Mouse (Mus musculus) inflammation-experienced regulatory T-cells, adult 16 weeks (primary cell): ENCODE results near the gene Ccdc63. TPM values are rescaled to one million over a fixed set of nuclear protein-coding genes. Genes with fewer than 3 reads are reported as not detected.

Experiments used
- polyA plus RNA-seq: library from polyadenylated mRNA; unstranded; fragments of 100-300 nt; shearing (Covaris generic); gene quantifications from one replicate; pipeline ENCODE4 v1.2.1, GENCODE M21; 2017

Ccdc63 gene
- polyA plus RNA-seq: 0.45 TPM

GRCm38 (mm10) chr5:122140723-122141122 lies at the start of gene Ccdc63:
Gene Ccdc63, minus strand, starts transcription at chr5:122140823.

GRCm38 (mm10) chr5:122157827-122158381 lies 17.3 kb upstream of the Ccdc63 start, which contains the start of gene Ppp1cc:
Gene Ppp1cc, plus strand, starts transcription at chr5:122158278.

Other genes with a start within 250 kb of the Ccdc63 start
- gene Cux2, start 90.7 kb downstream of the Ccdc63 start, polyA plus RNA-seq: 0.17 TPM
- not detected for gene Myl2, start 39.9 kb downstream of the Ccdc63 start, polyA plus RNA-seq
- gene Ppp1cc, start 17.5 kb upstream of the Ccdc63 start, polyA plus RNA-seq: 82.9 TPM
- gene Hvcn1, start 66.0 kb upstream of the Ccdc63 start, polyA plus RNA-seq: 120 TPM
- gene Tctn1, start 123.6 kb upstream of the Ccdc63 start, polyA plus RNA-seq: 2.3 TPM
- gene Pptc7, start 143.5 kb upstream of the Ccdc63 start, polyA plus RNA-seq: 13.1 TPM
- gene Rad9b, start 213.4 kb upstream of the Ccdc63 start, polyA plus RNA-seq: 7.2 TPM
- 166 TPM for gene Vps29, start 213.5 kb upstream of the Ccdc63 start, polyA plus RNA-seq
- gene Gpn3, start 231.1 kb upstream of the Ccdc63 start, polyA plus RNA-seq: 84.7 TPM
- 22.2 TPM for gene Fam216a, start 231.5 kb upstream of the Ccdc63 start, polyA plus RNA-seq